Mouse (Mus musculus) heart, embryonic 14.5 days (tissue): ENCODE measurements around the gene Ttc23. TPM values are rescaled to one million over a fixed set of nuclear protein-coding genes. Genes with fewer than 3 reads are reported as not detected.

Experiments used
- ATAC-seq: fragments of 200-750 bp; cut with Nextera tagmentation; 2 replicates; pipeline ENCODE4 v1.8.0; 2017; ENCODE audit warnings: low read depth, moderate TSS enrichment; ENCODE audit not compliant: insufficient number of reproducible peaks, insufficient read depth, low FRiP score
- H3K27ac ChIP-seq, 2 experiments: fragments of 200-500 bp in 1 of 2; fragments of 300-500 bp in 1 of 2; sonication (generic) in 1 of 2; replicated peaks in 1 of 2; 2 replicates each; pipeline ENCODE4 v1.5.1; 2012 to 2014; ENCODE audit warnings: low read depth in 2 of 2, low read length in 2 of 2, control low read depth in 1 of 2, mild to moderate bottlenecking in 1 of 2, mixed read lengths in 1 of 2; ENCODE audit not compliant: control insufficient read depth in 1 of 2, insufficient read depth in 1 of 2
- H3K27me3 ChIP-seq: fragments of 300-500 bp; sonication (generic); 2 replicates; pipeline ENCODE4 v1.6.1; 2014; ENCODE audit warnings: mild to moderate bottlenecking, low read length, control low read depth; ENCODE audit not compliant: control insufficient read depth, insufficient read depth
- H3K36me3 ChIP-seq: fragments of 300-500 bp; sonication (generic); 2 replicates; pipeline ENCODE4 v1.6.1; 2014; ENCODE audit warnings: mild to moderate bottlenecking, control low read depth, low read length, mixed read lengths; ENCODE audit not compliant: control insufficient read depth, insufficient read depth
- H3K4me1 ChIP-seq, 2 experiments: fragments of 200-500 bp in 1 of 2; fragments of 300-500 bp in 1 of 2; sonication (generic) in 1 of 2; 2 replicates each; pipeline ENCODE4 v1.6.1; 2012 to 2014; ENCODE audit warnings: low read length in 2 of 2, control low read depth in 1 of 2, mixed read lengths in 1 of 2; ENCODE audit not compliant: control insufficient read depth in 2 of 2, insufficient read depth in 2 of 2
- H3K4me2 ChIP-seq: fragments of 300-500 bp; sonication (generic); 2 replicates; pipeline ENCODE4 v1.6.1; 2014; ENCODE audit warnings: mild to moderate bottlenecking, low read length
- H3K4me3 ChIP-seq, 2 experiments: fragments of 200-500 bp in 1 of 2; fragments of 300-500 bp in 1 of 2; sonication (generic) in 1 of 2; 2 replicates each; pipeline ENCODE4 v1.5.1; 2012 to 2014; ENCODE audit warnings: low read length in 2 of 2, mild to moderate bottlenecking in 2 of 2, control low read depth in 1 of 2, low read depth in 1 of 2, moderate library complexity in 1 of 2; ENCODE audit not compliant: control insufficient read depth in 1 of 2, insufficient read depth in 1 of 2
- H3K9ac ChIP-seq: fragments of 300-500 bp; sonication (generic); 2 replicates; pipeline ENCODE4 v1.6.1; 2014; ENCODE audit warnings: mild to moderate bottlenecking, low read length
- H3K9me3 ChIP-seq: fragments of 300-500 bp; sonication (generic); 2 replicates; pipeline ENCODE4 v1.6.1; 2016; ENCODE audit warnings: low read length, control low read depth; ENCODE audit not compliant: control insufficient read depth
- WGBS: fragments of 180-500 bp; shearing (Covaris S2); extraction: QIAGEN DNeasy Blood & Tissue Kit; methylation state at CpG from one replicate; pipeline ENCODE4 v1.1.7; 2014; 5-methylcytosine and 5-hydroxymethylcytosine counted together
- polyA plus RNA-seq: library from polyadenylated mRNA; unstranded; fragments of >200 nt; fragmentation: Nextera tagmentation; extraction: Ambion mirVana; gene quantifications from 2 replicates; pipeline ENCODE4 v1.2.1, GENCODE M21; 2014

Ttc23 gene
- polyA plus RNA-seq, 1 experiment from 2014 or later: 20.9 TPM

- H3K27me3 ChIP-seq: no peaks in the 10 kb centered on the region
- WGBS: 84% methylated on average over 4 of the region's 4 CpGs
- ATAC-seq: no peak
- H3K9me3 ChIP-seq: no peaks in the 10 kb centered on the region
- no peak overlapping the region for H3K9ac ChIP-seq
- H3K27ac ChIP-seq: no peak overlapping the region
- peaks cover 11% of the 10 kb centered on the region; the same call in 1 of the 2 replicates for H3K36me3 ChIP-seq
- H3K4me2 ChIP-seq: no peak overlapping the region
- H3K4me1 ChIP-seq: no peaks in the 10 kb centered on the region; a peak in 1 of 4 replicates
- no peak overlapping the region for H3K4me3 ChIP-seq
Observed at GRCm38 (mm10) chr7:67658110-67658509, 10.9 kb downstream of the Ttc23 start.

GRCm38 (mm10) chr7:67662424-67662823 lies 15.2 kb downstream of the Ttc23 start:
- no peak for ATAC-seq
- WGBS: 68% methylated on average over 5 of the region's 5 CpGs
- H3K9me3 ChIP-seq: no peaks in the 10 kb centered on the region
- no peaks in the 10 kb centered on the region for H3K27me3 ChIP-seq
- peaks cover 33% of the 10 kb centered on the region for H3K36me3 ChIP-seq
- H3K27ac ChIP-seq: no peak overlapping the region
- no peak overlapping the region for H3K9ac ChIP-seq
- no peaks in the 10 kb centered on the region; a peak in 1 of 4 replicates for H3K4me1 ChIP-seq
- H3K4me2 ChIP-seq: no peak overlapping the region
- H3K4me3 ChIP-seq: no peak overlapping the region

- 79% methylated on average over 14 of the region's 14 CpGs for WGBS
- ATAC-seq: no peak
- Histone ChIP-seq H3K4me1 (no peaks in the 10 kb centered on the region; a peak in 1 of 4 replicates), H3K27ac (no peak overlapping the region), H3K36me3 (peaks cover 50% of the 10 kb centered on the region), H3K9ac (no peak overlapping the region), H3K4me3 (no peak overlapping the region), H3K27me3 (no peaks in the 10 kb centered on the region), H3K4me2 (no peak overlapping the region), H3K9me3 (no peaks in the 10 kb centered on the region)
Observed at GRCm38 (mm10) chr7:67663981-67664694, 16.9 kb downstream of the Ttc23 start.

- Histone ChIP-seq H3K4me3 (no peak overlapping the region), H3K27ac (no peak overlapping the region), H3K4me1 (peaks cover 7 to 13% of the 10 kb centered on the region in 2 experiments), H3K9ac (no peak overlapping the region), H3K27me3 (no peaks in the 10 kb centered on the region), H3K36me3 (peaks cover 53% of the 10 kb centered on the region), H3K9me3 (0 out of 2 replicates have a peak, but pooled peaks cover 2% of the 10 kb centered on the region), H3K4me2 (no peak overlapping the region)
- no peak for ATAC-seq
- WGBS: 92% methylated on average over 1 of the region's 1 CpGs
Observed at GRCm38 (mm10) chr7:67670965-67671364, 23.8 kb downstream of the Ttc23 start.

GRCm38 (mm10) chr7:67672650-67673049 lies 25.4 kb downstream of the Ttc23 start:
- Histone ChIP-seq H3K4me3 (no peak overlapping the region), H3K27me3 (no peaks in the 10 kb centered on the region), H3K9ac (no peak overlapping the region), H3K36me3 (peaks cover 37% of the 10 kb centered on the region), H3K4me2 (no peak overlapping the region), H3K27ac (0 out of 4 replicates have a peak overlapping the region, but pooled peaks of 1 of the 2 experiments have one; percentile 19), H3K9me3 (0 out of 2 replicates have a peak, but pooled peaks cover 2% of the 10 kb centered on the region), H3K4me1 (peaks cover 7 to 13% of the 10 kb centered on the region in 2 experiments)
- no peak for ATAC-seq
- 4% methylated on average over 10 of the region's 10 CpGs for WGBS

- H3K9ac ChIP-seq: no peak overlapping the region
- H3K9me3 ChIP-seq: 0 out of 2 replicates have a peak, but pooled peaks cover 2% of the 10 kb centered on the region
- peaks cover 7 to 13% of the 10 kb centered on the region in 2 experiments for H3K4me1 ChIP-seq
- no peak overlapping the region for H3K4me2 ChIP-seq
- H3K36me3 ChIP-seq: peaks cover 29% of the 10 kb centered on the region
- H3K4me3 ChIP-seq: no peak overlapping the region
- 73% methylated on average over 5 of the region's 5 CpGs for WGBS
- ATAC-seq: no peak
- H3K27ac ChIP-seq: no peak overlapping the region
- no peaks in the 10 kb centered on the region for H3K27me3 ChIP-seq
Observed at GRCm38 (mm10) chr7:67673656-67674055, 26.4 kb downstream of the Ttc23 start.

GRCm38 (mm10) chr7:67678878-67679499 lies 31.8 kb downstream of the Ttc23 start:
- Histone ChIP-seq H3K4me1 (peaks cover 7 to 10% of the 10 kb centered on the region in 2 experiments), H3K4me3 (no peak overlapping the region), H3K4me2 (no peak overlapping the region), H3K9me3 (no peaks in the 10 kb centered on the region), H3K9ac (no peak overlapping the region), H3K27me3 (no peaks in the 10 kb centered on the region), H3K27ac (no peak overlapping the region), H3K36me3 (peaks cover 40% of the 10 kb centered on the region)
- 91% methylated on average over 16 of the region's 16 CpGs for WGBS
- no peak for ATAC-seq
